Comparison of ENCODE assay signal across 28 mouse cellular contexts in genomic region chr14:16881249-16881648, GRCm38 (mm10).
DNase-seq lines count a peak whose midpoint lies in the region; ATAC-seq lines count a peak whose summit lies in the region.
"Had no signal": no experiment of that assay in that cellular context is flagged by ENCODE, and none has a peak within 500 bp of the region (broad histone marks: within the 10 kb centered on the region; RNA-seq: fewer than 3 reads in every experiment).

No protein-coding gene starts in this region.

- no peak overlapping the region for H3K27ac ChIP-seq in midbrain, embryonic 11.5 days (ENCODE audit: low read depth, low read length)
- H3K27ac ChIP-seq in midbrain, embryonic 16.5 days (ENCODE audit: low read length), result no peak overlapping the region
- no peak overlapping the region for H3K27ac ChIP-seq in embryonic facial prominence, embryonic 10.5 days (replicated peaks)
- H3K27ac ChIP-seq in embryonic facial prominence, embryonic 13.5 days, result no peak overlapping the region
- H3K27ac ChIP-seq in stomach, embryonic 16.5 days (ENCODE audit: low read length), result peak overlapping the region; percentile 33; the same call in 1 of the 2 replicates
- H3K27ac ChIP-seq: embryonic facial prominence, embryonic 15.5 days; forebrain, embryonic 15.5 days; heart, embryonic 13.5 days; hindbrain, embryonic 14.5 days; liver, embryonic 15.5 days; lung, embryonic 15.5 days; macrophage; neural tube, embryonic 12.5 days had no signal

- no peaks in the 10 kb centered on the region for H3K27me3 ChIP-seq in midbrain, embryonic 11.5 days (ENCODE audit: control insufficient read depth, insufficient read depth, low read length)
- no peaks in the 10 kb centered on the region for H3K27me3 ChIP-seq in midbrain, embryonic 16.5 days (ENCODE audit: control insufficient read depth, insufficient read depth, low read depth, low read length)
- H3K27me3 ChIP-seq in embryonic facial prominence, embryonic 10.5 days (replicated peaks; ENCODE audit: low read depth, poor library complexity, severe bottlenecking), result no peaks in the 10 kb centered on the region
- H3K27me3 ChIP-seq in embryonic facial prominence, embryonic 13.5 days, result no peaks in the 10 kb centered on the region
- H3K27me3 ChIP-seq in stomach, embryonic 16.5 days (ENCODE audit: control insufficient read depth, insufficient read depth, low read length), result no peaks in the 10 kb centered on the region
- H3K27me3 ChIP-seq: embryonic facial prominence, embryonic 15.5 days; forebrain, embryonic 15.5 days; heart, embryonic 13.5 days; liver, embryonic 15.5 days; lung, embryonic 15.5 days; neural tube, embryonic 12.5 days had no signal

- no peaks in the 10 kb centered on the region for H3K36me3 ChIP-seq in midbrain, embryonic 11.5 days (ENCODE audit: control insufficient read depth, insufficient read depth, low read length)
- H3K36me3 ChIP-seq in midbrain, embryonic 16.5 days (ENCODE audit: control insufficient read depth, insufficient read depth, low read length), result no peaks in the 10 kb centered on the region
- no peaks in the 10 kb centered on the region for H3K36me3 ChIP-seq in embryonic facial prominence, embryonic 10.5 days (replicated peaks)
- H3K36me3 ChIP-seq in embryonic facial prominence, embryonic 13.5 days, result no peaks in the 10 kb centered on the region
- H3K36me3 ChIP-seq in stomach, embryonic 16.5 days (ENCODE audit: control insufficient read depth, insufficient read depth, low read length), result no peaks in the 10 kb centered on the region
- H3K36me3 ChIP-seq: embryonic facial prominence, embryonic 15.5 days; forebrain, embryonic 15.5 days; heart, embryonic 13.5 days; liver, embryonic 15.5 days; lung, embryonic 15.5 days; neural tube, embryonic 12.5 days had no signal

- H3K4me1 ChIP-seq in midbrain, embryonic 11.5 days (ENCODE audit: control insufficient read depth, insufficient read depth, low read length), result no peaks in the 10 kb centered on the region; the same call in 1 of the 2 replicates
- H3K4me1 ChIP-seq in midbrain, embryonic 16.5 days (ENCODE audit: control insufficient read depth, insufficient read depth, low read length), result no peaks in the 10 kb centered on the region; the same call in 1 of the 2 replicates
- H3K4me1 ChIP-seq in embryonic facial prominence, embryonic 10.5 days, result peaks cover 5% of the 10 kb centered on the region; the same call in 1 of the 2 replicates
- no peaks in the 10 kb centered on the region for H3K4me1 ChIP-seq in embryonic facial prominence, embryonic 13.5 days
- H3K4me1 ChIP-seq in stomach, embryonic 16.5 days (ENCODE audit: control insufficient read depth, insufficient read depth, low read length), result no peaks in the 10 kb centered on the region
- H3K4me1 ChIP-seq: embryonic facial prominence, embryonic 15.5 days; forebrain, embryonic 15.5 days; heart, embryonic 13.5 days; liver, embryonic 15.5 days; lung, embryonic 15.5 days; neural tube, embryonic 12.5 days had no signal

- H3K9ac ChIP-seq in midbrain, embryonic 11.5 days (ENCODE audit: low read length), result no peak overlapping the region
- H3K9ac ChIP-seq in midbrain, embryonic 16.5 days (ENCODE audit: low read depth, low read length), result no peak overlapping the region
- H3K9ac ChIP-seq in embryonic facial prominence, embryonic 13.5 days, result no peak overlapping the region
- no peak overlapping the region for H3K9ac ChIP-seq in stomach, embryonic 16.5 days (ENCODE audit: low read length)
- H3K9ac ChIP-seq: embryonic facial prominence, embryonic 15.5 days; forebrain, embryonic 15.5 days; heart, embryonic 13.5 days; hindbrain, embryonic 14.5 days; liver, embryonic 15.5 days; lung, embryonic 15.5 days; neural tube, embryonic 12.5 days had no signal

- 48% methylated on average over 3 of the region's 3 CpGs for WGBS in midbrain, embryonic 11.5 days
- 50% methylated on average over 3 of the region's 3 CpGs for WGBS in midbrain, embryonic 16.5 days
- 24% methylated on average over 3 of the region's 3 CpGs for WGBS in embryonic facial prominence, embryonic 10.5 days
- 14% methylated on average over 3 of the region's 3 CpGs for WGBS in embryonic facial prominence, embryonic 13.5 days
- WGBS in stomach, embryonic 16.5 days, result 19% methylated on average over 3 of the region's 3 CpGs

- peak; percentile 73; the same call in 1 of the 2 replicates for ATAC-seq in midbrain, embryonic 11.5 days (ENCODE audit: low FRiP score)
- no peak for ATAC-seq in midbrain, embryonic 16.5 days
- ATAC-seq in embryonic facial prominence, embryonic 13.5 days (ENCODE audit: insufficient number of reproducible peaks, insufficient read depth, low FRiP score, low TSS enrichment, low read depth), result peak; percentile 64; the same call in 1 of the 2 replicates
- ATAC-seq in stomach, embryonic 16.5 days (ENCODE audit: insufficient read depth, low FRiP score), result peak; percentile 60; the same call in 1 of the 2 replicates
- ATAC-seq: activated CD4-positive, CD25-positive, alpha-beta regulatory T cell, adult 4 months; forebrain, embryonic 15.5 days; intestine, postnatal 0 days had no signal

- intact Hi-C loops in left cerebral cortex, postnatal 10 days (cut with DNase I), result no loop called here

- no peaks in the 10 kb centered on the region for H3K9me3 ChIP-seq in midbrain, embryonic 11.5 days (ENCODE audit: control insufficient read depth, low read length)
- no peaks in the 10 kb centered on the region for H3K9me3 ChIP-seq in midbrain, embryonic 16.5 days (replicated peaks; ENCODE audit: control insufficient read depth, low read length, poor library complexity, severe bottlenecking)
- no peaks in the 10 kb centered on the region for H3K9me3 ChIP-seq in embryonic facial prominence, embryonic 10.5 days
- no peaks in the 10 kb centered on the region for H3K9me3 ChIP-seq in embryonic facial prominence, embryonic 13.5 days
- H3K9me3 ChIP-seq in stomach, embryonic 16.5 days (replicated peaks; ENCODE audit: control insufficient read depth, low read length), result no peaks in the 10 kb centered on the region
- H3K9me3 ChIP-seq: embryonic facial prominence, embryonic 15.5 days; forebrain, embryonic 15.5 days; heart, embryonic 13.5 days; liver, embryonic 15.5 days; lung, embryonic 15.5 days; neural tube, embryonic 12.5 days had no signal

- H3K4me2 ChIP-seq in midbrain, embryonic 11.5 days, result no peak overlapping the region
- no peak overlapping the region for H3K4me2 ChIP-seq in midbrain, embryonic 16.5 days (ENCODE audit: low read length)
- no peak overlapping the region for H3K4me2 ChIP-seq in embryonic facial prominence, embryonic 13.5 days
- no peak overlapping the region for H3K4me2 ChIP-seq in stomach, embryonic 16.5 days (ENCODE audit: low read depth, low read length)
- H3K4me2 ChIP-seq: embryonic facial prominence, embryonic 15.5 days; forebrain, embryonic 15.5 days; heart, embryonic 13.5 days; hindbrain, embryonic 14.5 days; liver, embryonic 15.5 days; lung, embryonic 15.5 days; neural tube, embryonic 12.5 days had no signal

- DNase-seq in midbrain, embryonic 11.5 days (ENCODE audit: low spot score, missing footprints), result peak; percentile 75
- DNase-seq in embryonic facial prominence, embryonic 10.5 days (ENCODE audit: low spot score), result peak; percentile 25
- no peak for DNase-seq in thymus, postnatal 4 days
- no peak for DNase-seq in left cerebral cortex, postnatal 10 days (ENCODE audit: extremely low spot score in 1 of 2, low spot score in 2 of 2)
- DNase-seq: adrenal gland, postnatal 10 days; B cell, adult 2 months; cerebellum, adult 11 months; cerebellum, adult 9-11 months; heart, postnatal 10 days; kidney, adult 9 months; kidney, postnatal 10 days; layer of hippocampus, postnatal 36 days; right cerebral cortex, adult 18-20 months; spleen, adult 18-20 months had no signal

- H3K4me3 ChIP-seq in midbrain, embryonic 11.5 days (ENCODE audit: low read depth, low read length), result no peak overlapping the region
- H3K4me3 ChIP-seq in midbrain, embryonic 16.5 days (ENCODE audit: low read depth, low read length), result no peak overlapping the region
- no peak overlapping the region for H3K4me3 ChIP-seq in embryonic facial prominence, embryonic 10.5 days
- no peak overlapping the region for H3K4me3 ChIP-seq in embryonic facial prominence, embryonic 13.5 days
- H3K4me3 ChIP-seq in stomach, embryonic 16.5 days (replicated peaks; ENCODE audit: low read length), result no peak overlapping the region
- H3K4me3 ChIP-seq: embryonic facial prominence, embryonic 15.5 days; forebrain, embryonic 15.5 days; heart, embryonic 13.5 days; liver, embryonic 15.5 days; lung, embryonic 15.5 days; myocyte; neural tube, embryonic 12.5 days had no signal

Comparison
In these comparisons a context has a peak if more than half of its experiments do, and no peak if none do; other contexts are left out.
1. DNase-seq: peak in midbrain, embryonic 11.5 days (single experiment) and embryonic facial prominence, embryonic 10.5 days (single experiment); none in thymus, postnatal 4 days (single experiment) and left cerebral cortex, postnatal 10 days (0 of 2).